Mouse (Mus musculus) neural tube, embryonic 12.5 days (tissue): ENCODE results near the gene Camkk1. TPM values are rescaled to one million over a fixed set of nuclear protein-coding genes. Genes with fewer than 3 reads are reported as not detected.

Source experiments
- ATAC-seq: fragments of 200-750 bp; cut with Nextera tagmentation; 2 replicates; pipeline ENCODE4 v1.8.0; 2017; ENCODE audit warnings: low read depth, mild to moderate bottlenecking, moderate TSS enrichment, moderate library complexity; ENCODE audit not compliant: low FRiP score
- H3K27ac ChIP-seq: fragments of 300-500 bp; sonication (generic); 2 replicates; pipeline ENCODE4 v1.5.1; 2016
- H3K27me3 ChIP-seq: fragments of 300-500 bp; sonication (generic); replicated peaks from 2 replicates; pipeline ENCODE4 v1.6.1; 2016; ENCODE audit warnings: mild to moderate bottlenecking
- H3K36me3 ChIP-seq: fragments of 300-500 bp; sonication (generic); 2 replicates; pipeline ENCODE4 v1.6.1; 2016; ENCODE audit warnings: mild to moderate bottlenecking
- H3K4me1 ChIP-seq: fragments of 300-500 bp; sonication (generic); 2 replicates; pipeline ENCODE4 v1.6.1; 2016
- H3K4me2 ChIP-seq: fragments of 300-500 bp; sonication (generic); replicated peaks from 2 replicates; pipeline ENCODE4 v1.6.1; 2016; ENCODE audit warnings: mild to moderate bottlenecking
- H3K4me3 ChIP-seq: fragments of 300-500 bp; sonication (generic); 2 replicates; pipeline ENCODE4 v1.5.1; 2016
- H3K9ac ChIP-seq: fragments of 300-500 bp; sonication (generic); 2 replicates; pipeline ENCODE4 v1.6.1; 2016; ENCODE audit warnings: mild to moderate bottlenecking
- H3K9me3 ChIP-seq: fragments of 300-500 bp; sonication (generic); 2 replicates; pipeline ENCODE4 v1.6.1; 2016; ENCODE audit warnings: mild to moderate bottlenecking
- WGBS: fragments of 180-500 bp; shearing (Covaris S2); methylation state at CpG from one replicate; pipeline ENCODE4 v1.1.7; 2016; 5-methylcytosine and 5-hydroxymethylcytosine counted together
- polyA plus RNA-seq: library from polyadenylated mRNA; unstranded; fragments of >200 nt; fragmentation: Nextera tagmentation; extraction: Ambion mirVana; gene quantifications from 2 replicates; pipeline ENCODE4 v1.2.1, GENCODE M21; 2016

Camkk1 gene
- polyA plus RNA-seq, 1 experiment from 2014 or later = 14.7 TPM

DNA sequence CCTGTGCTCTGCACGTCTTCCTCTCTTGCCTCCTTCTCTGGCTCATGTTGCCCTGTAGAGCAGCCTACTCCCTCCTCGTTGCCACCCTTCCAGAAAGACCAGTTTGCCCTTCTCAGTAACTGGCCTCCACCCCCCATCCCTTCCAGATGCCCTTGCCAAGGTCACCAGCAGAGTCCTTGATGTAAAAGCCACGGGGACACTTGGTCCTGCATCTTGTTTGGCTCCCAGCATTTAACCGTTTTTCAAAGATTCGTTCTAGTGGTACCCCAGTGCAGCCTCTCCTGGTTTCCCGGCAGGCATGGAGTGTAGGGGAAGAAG, 2.7 kb upstream of the Camkk1 start:
- Histone ChIP-seq H3K36me3 (no peaks in the 10 kb centered on the region), H3K9me3 (no peaks in the 10 kb centered on the region), H3K4me1 (peaks cover 15% of the 10 kb centered on the region), H3K27ac (no peak overlapping the region), H3K9ac (no peak overlapping the region), H3K4me3 (no peak overlapping the region), H3K4me2 (no peak overlapping the region), H3K27me3 (peaks cover 15% of the 10 kb centered on the region)
- WGBS = 77% methylated on average over 6 of the region's 6 CpGs
- ATAC-seq = no peak

GRCm38 (mm10) chr11:73019147-73019795, 463 bp downstream of the Camkk1 start:
- H3K27me3 ChIP-seq = peaks cover 20% of the 10 kb centered on the region

GRCm38 (mm10) chr11:73020953-73021800, 2.4 kb downstream of the Camkk1 start:
- no peak overlapping the region for H3K9ac ChIP-seq
- H3K9me3 ChIP-seq = no peaks in the 10 kb centered on the region
- WGBS = 54% methylated on average over 7 of the region's 7 CpGs
- ATAC-seq = no peak
- H3K4me1 ChIP-seq = peaks cover 18% of the 10 kb centered on the region
- H3K36me3 ChIP-seq = no peaks in the 10 kb centered on the region
- peaks cover 20% of the 10 kb centered on the region for H3K27me3 ChIP-seq
- H3K4me2 ChIP-seq = no peak overlapping the region
- no peak overlapping the region for H3K4me3 ChIP-seq
- H3K27ac ChIP-seq = no peak overlapping the region

More at GRCm38 (mm10) chr11:73019147-73019795, 463 bp downstream of the Camkk1 start:
- H3K4me3 ChIP-seq = peak overlapping the region; percentile 60
- H3K9me3 ChIP-seq = no peaks in the 10 kb centered on the region
- H3K9ac ChIP-seq = peak overlapping the region; percentile 67
- WGBS = under 1% methylated on average over 46 of the region's 46 CpGs
- ATAC-seq = peak; percentile 72
- peak overlapping the region; percentile 98 for H3K4me2 ChIP-seq
- H3K36me3 ChIP-seq = no peaks in the 10 kb centered on the region
- no peak overlapping the region for H3K27ac ChIP-seq
- peaks cover 18% of the 10 kb centered on the region for H3K4me1 ChIP-seq

- Histone ChIP-seq H3K9me3 (no peaks in the 10 kb centered on the region), H3K9ac (0 out of 2 replicates have a peak overlapping the region, but pooled peaks have one; percentile 5), H3K4me3 (no peak overlapping the region), H3K4me2 (no peak overlapping the region), H3K27ac (no peak overlapping the region), H3K27me3 (peaks cover 20% of the 10 kb centered on the region), H3K36me3 (no peaks in the 10 kb centered on the region), H3K4me1 (peaks cover 18% of the 10 kb centered on the region)
- ATAC-seq = no peak
- WGBS = 59% methylated on average over 9 of the region's 9 CpGs
Observed at GRCm38 (mm10) chr11:73023099-73023498, 4.3 kb downstream of the Camkk1 start.

DNA sequence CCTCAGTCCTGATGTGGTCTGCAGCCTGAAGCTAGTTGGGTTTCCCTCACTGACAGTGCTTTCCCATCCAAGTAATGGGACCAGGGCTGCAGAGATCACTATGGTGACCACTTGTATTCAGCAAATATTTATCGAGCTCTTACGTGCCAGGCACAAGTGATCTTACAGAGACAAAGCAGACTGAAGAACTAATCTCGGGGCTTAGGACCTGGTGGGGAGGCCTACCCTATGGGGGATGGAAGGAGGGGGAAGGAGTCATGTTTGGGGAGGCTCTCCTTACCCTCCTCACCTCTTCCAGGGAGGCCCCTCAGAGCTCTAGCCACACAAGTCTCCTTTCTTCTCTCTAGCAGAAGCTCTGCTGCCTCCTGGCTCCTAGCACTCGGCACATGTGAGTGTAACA, 5.0 kb downstream of the Camkk1 start:
- H3K4me3 ChIP-seq = no peak overlapping the region
- H3K27me3 ChIP-seq = peaks cover 20% of the 10 kb centered on the region
- no peaks in the 10 kb centered on the region for H3K9me3 ChIP-seq
- H3K27ac ChIP-seq = no peak overlapping the region
- peaks cover 12% of the 10 kb centered on the region for H3K4me1 ChIP-seq
- ATAC-seq = no peak
- 60% methylated on average over 4 of the region's 4 CpGs for WGBS
- no peak overlapping the region for H3K4me2 ChIP-seq
- H3K36me3 ChIP-seq = no peaks in the 10 kb centered on the region
- H3K9ac ChIP-seq = 0 out of 2 replicates have a peak overlapping the region, but pooled peaks have one; percentile 33

- Histone ChIP-seq H3K4me3 (no peak overlapping the region), H3K4me1 (peaks cover 9% of the 10 kb centered on the region), H3K27me3 (peaks cover 20% of the 10 kb centered on the region), H3K36me3 (no peaks in the 10 kb centered on the region), H3K9ac (0 out of 2 replicates have a peak overlapping the region, but pooled peaks have one; percentile 33), H3K27ac (no peak overlapping the region), H3K9me3 (no peaks in the 10 kb centered on the region), H3K4me2 (no peak overlapping the region)
- WGBS = 66% methylated on average over 7 of the region's 7 CpGs
- ATAC-seq = no peak
Observed at GRCm38 (mm10) chr11:73024236-73024904, 5.6 kb downstream of the Camkk1 start.

- ATAC-seq = no peak
Observed at GRCm38 (mm10) chr11:73026961-73027360, 8.2 kb downstream of the Camkk1 start.

GRCm38 (mm10) chr11:73030821-73031498, 12.2 kb downstream of the Camkk1 start:
- Histone ChIP-seq H3K36me3 (no peaks in the 10 kb centered on the region), H3K27ac (peak overlapping the region; percentile 32; the same call in 1 of the 2 replicates), H3K4me1 (peaks cover 9% of the 10 kb centered on the region), H3K9me3 (no peaks in the 10 kb centered on the region), H3K9ac (peak overlapping the region; percentile 29; the same call in 1 of the 2 replicates), H3K4me2 (peak overlapping the region; percentile 62), H3K4me3 (peak overlapping the region; percentile 22), H3K27me3 (no peaks in the 10 kb centered on the region)
- 31% methylated on average over 20 of the region's 20 CpGs for WGBS
- peak; percentile 91 for ATAC-seq

More at GRCm38 (mm10) chr11:73026961-73027360, 8.2 kb downstream of the Camkk1 start:
- Histone ChIP-seq H3K4me3 (no peak overlapping the region), H3K27ac (no peak overlapping the region), H3K9me3 (no peaks in the 10 kb centered on the region), H3K9ac (no peak overlapping the region), H3K36me3 (no peaks in the 10 kb centered on the region), H3K27me3 (no peaks in the 10 kb centered on the region), H3K4me1 (peaks cover 13% of the 10 kb centered on the region), H3K4me2 (no peak overlapping the region)
- 53% methylated on average over 8 of the region's 8 CpGs for WGBS

DNA sequence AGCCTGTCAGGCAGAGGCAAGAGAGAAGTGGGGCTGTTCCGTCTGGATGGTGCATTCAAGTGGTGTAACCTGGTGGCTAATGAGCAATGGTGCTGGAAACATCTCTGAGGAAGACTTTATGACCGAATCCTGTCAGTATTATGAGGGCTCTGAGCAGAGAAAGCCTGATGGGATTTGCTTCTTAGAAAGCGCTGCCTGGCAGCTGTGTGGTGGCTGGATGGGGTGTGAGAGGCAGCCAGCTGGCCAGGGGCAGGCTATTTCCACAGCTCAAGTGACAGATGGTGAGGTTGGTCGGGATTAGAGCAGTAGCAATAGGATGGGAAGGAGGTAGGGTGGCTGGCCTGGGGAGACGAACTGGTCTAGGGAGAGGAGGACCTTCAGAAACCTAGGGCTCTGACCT, 12.7 kb downstream of the Camkk1 start:
- ATAC-seq = no peak; the same call in 1 of the 2 replicates
- H3K27ac ChIP-seq = peak overlapping the region; percentile 12; the same call in 1 of the 2 replicates
- no peak overlapping the region for H3K9ac ChIP-seq
- 57% methylated on average over 5 of the region's 5 CpGs for WGBS
- H3K4me3 ChIP-seq = no peak overlapping the region
- no peaks in the 10 kb centered on the region for H3K9me3 ChIP-seq
- peak overlapping the region; percentile 62 for H3K4me2 ChIP-seq
- no peaks in the 10 kb centered on the region for H3K36me3 ChIP-seq
- no peaks in the 10 kb centered on the region for H3K27me3 ChIP-seq
- H3K4me1 ChIP-seq = peaks cover 9% of the 10 kb centered on the region

DNA sequence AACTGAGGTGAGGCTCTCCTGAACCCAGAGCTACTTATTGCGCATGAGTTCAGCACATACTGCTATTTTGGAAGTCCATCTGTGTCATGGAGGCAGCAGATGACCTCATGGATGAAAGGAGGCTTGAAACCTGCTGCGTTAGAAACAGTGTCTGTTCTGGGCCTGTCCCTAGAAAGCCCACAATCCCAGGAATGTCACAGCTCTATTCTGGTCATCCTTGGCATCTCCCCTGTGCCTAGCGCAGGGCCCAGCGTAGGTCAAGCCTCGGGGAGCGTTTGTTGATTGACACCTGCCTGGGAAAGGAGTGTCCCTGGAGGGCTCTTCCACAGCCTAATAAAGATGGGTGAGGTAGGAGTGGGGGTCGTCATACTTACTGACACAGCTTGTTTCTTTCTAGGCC, 17.3 kb downstream of the Camkk1 start:
- H3K27ac ChIP-seq = no peak overlapping the region
- peaks cover 15% of the 10 kb centered on the region for H3K4me1 ChIP-seq
- WGBS = 75% methylated on average over 7 of the region's 7 CpGs
- no peak overlapping the region for H3K9ac ChIP-seq
- no peaks in the 10 kb centered on the region for H3K27me3 ChIP-seq
- no peak overlapping the region for H3K4me2 ChIP-seq
- no peak overlapping the region for H3K4me3 ChIP-seq
- no peak for ATAC-seq
- H3K9me3 ChIP-seq = no peaks in the 10 kb centered on the region
- no peaks in the 10 kb centered on the region for H3K36me3 ChIP-seq

DNA sequence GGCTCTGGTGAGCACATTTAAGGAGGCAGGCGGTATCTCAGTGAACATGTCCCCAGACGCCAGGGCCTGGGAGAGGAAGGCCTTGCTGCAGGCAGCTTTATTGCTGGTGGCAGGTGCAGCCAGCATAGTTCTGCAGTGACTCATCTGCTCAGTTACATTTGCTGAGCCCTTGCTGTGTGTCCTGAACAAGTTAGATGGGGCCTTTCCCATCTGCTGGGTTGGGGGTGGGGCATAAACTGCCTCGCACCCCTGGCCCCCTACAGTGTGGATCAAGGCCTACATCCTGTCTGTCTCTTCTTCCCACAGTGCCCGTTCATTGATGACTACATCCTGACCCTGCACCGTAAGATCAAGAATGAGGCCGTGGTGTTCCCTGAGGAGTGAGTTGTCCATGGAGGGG, 18.1 kb downstream of the Camkk1 start:
- Histone ChIP-seq H3K4me3 (no peak overlapping the region), H3K4me1 (0 out of 2 replicates have a peak, but pooled peaks cover 8% of the 10 kb centered on the region), H3K36me3 (no peaks in the 10 kb centered on the region), H3K27ac (no peak overlapping the region; the same call in 1 of the 2 replicates), H3K27me3 (no peaks in the 10 kb centered on the region), H3K9me3 (no peaks in the 10 kb centered on the region), H3K4me2 (no peak overlapping the region), H3K9ac (0 out of 2 replicates have a peak overlapping the region, but pooled peaks have one; percentile 13)
- ATAC-seq = peak; percentile 26; the same call in 1 of the 2 replicates
- 37% methylated on average over 6 of the region's 6 CpGs for WGBS
